Mouse (Mus musculus) limb, embryonic 15.5 days (tissue): Measurements from ENCODE around the gene Fasl. TPM values are rescaled to one million over a fixed set of nuclear protein-coding genes. Genes with fewer than 3 reads are reported as not detected.

Experiments used
- ATAC-seq: fragments of 200-750 bp; cut with Nextera tagmentation; 2 replicates; pipeline ENCODE4 v1.8.0; 2017; ENCODE audit warnings: low read depth, moderate TSS enrichment; ENCODE audit not compliant: insufficient number of reproducible peaks, low FRiP score, low TSS enrichment
- H3K27ac ChIP-seq: fragments of 300-500 bp; sonication (generic); 2 replicates; pipeline ENCODE4 v1.5.1; 2015; ENCODE audit warnings: moderate library complexity, mild to moderate bottlenecking, inconsistent platforms
- H3K27me3 ChIP-seq: fragments of 300-500 bp; sonication (generic); 2 replicates; pipeline ENCODE4 v1.6.1; 2015; ENCODE audit warnings: inconsistent platforms
- H3K36me3 ChIP-seq: fragments of 300-500 bp; sonication (generic); 2 replicates; pipeline ENCODE4 v1.6.1; 2015; ENCODE audit warnings: inconsistent platforms
- H3K4me1 ChIP-seq: fragments of 300-500 bp; sonication (generic); 2 replicates; pipeline ENCODE4 v1.6.1; 2015; ENCODE audit warnings: inconsistent platforms
- H3K4me2 ChIP-seq: fragments of 300-500 bp; sonication (generic); 2 replicates; pipeline ENCODE4 v1.6.1; 2015; ENCODE audit warnings: mild to moderate bottlenecking, inconsistent platforms
- H3K4me3 ChIP-seq: fragments of 300-500 bp; sonication (generic); 2 replicates; pipeline ENCODE4 v1.5.1; 2015; ENCODE audit warnings: mild to moderate bottlenecking, inconsistent platforms
- H3K9ac ChIP-seq: fragments of 300-500 bp; sonication (generic); 2 replicates; pipeline ENCODE4 v1.6.1; 2015; ENCODE audit warnings: inconsistent platforms
- H3K9me3 ChIP-seq: fragments of 300-500 bp; sonication (generic); 2 replicates; pipeline ENCODE4 v1.6.1; 2016; ENCODE audit warnings: inconsistent platforms
- WGBS: fragments of 180-500 bp; shearing (Covaris S2); methylation state at CpG from one replicate; pipeline ENCODE4 v1.1.7; 2015; 5-methylcytosine and 5-hydroxymethylcytosine counted together
- polyA plus RNA-seq: library from polyadenylated mRNA; unstranded; fragments of >200 nt; fragmentation: Nextera tagmentation; extraction: Ambion mirVana; gene quantifications from 2 replicates; pipeline ENCODE4 v1.2.1, GENCODE M21; 2015

Gene Fasl
- polyA plus RNA-seq, 1 experiment from 2014 or later = not detected

- WGBS = 59% methylated on average over 8 of the region's 8 CpGs
Observed at GRCm38 (mm10) chr1:161751311-161751710, 37.0 kb downstream of the Fasl start.

GRCm38 (mm10) chr1:161750471-161751041 is 37.7 kb downstream of the Fasl start:
- WGBS = 70% methylated on average over 8 of the region's 8 CpGs
- Histone ChIP-seq H3K9me3 (no peaks in the 10 kb centered on the region), H3K9ac (no peak overlapping the region), H3K36me3 (no peaks in the 10 kb centered on the region), H3K27ac (no peak overlapping the region), H3K4me2 (no peak overlapping the region), H3K4me3 (no peak overlapping the region), H3K27me3 (no peaks in the 10 kb centered on the region), H3K4me1 (no peaks in the 10 kb centered on the region)
- no peak for ATAC-seq

More at GRCm38 (mm10) chr1:161751311-161751710, 37.0 kb downstream of the Fasl start:
- H3K36me3 ChIP-seq = no peaks in the 10 kb centered on the region
- H3K4me2 ChIP-seq = no peak overlapping the region
- no peaks in the 10 kb centered on the region for H3K9me3 ChIP-seq
- H3K27me3 ChIP-seq = no peaks in the 10 kb centered on the region
- ATAC-seq = no peak
- no peaks in the 10 kb centered on the region for H3K4me1 ChIP-seq
- H3K27ac ChIP-seq = no peak overlapping the region
- no peak overlapping the region for H3K9ac ChIP-seq
- no peak overlapping the region for H3K4me3 ChIP-seq

GRCm38 (mm10) chr1:161748685-161749084 is 39.6 kb downstream of the Fasl start:
- no peaks in the 10 kb centered on the region for H3K36me3 ChIP-seq
- WGBS = 80% methylated on average over 6 of the region's 6 CpGs
- H3K4me2 ChIP-seq = no peak overlapping the region
- H3K9ac ChIP-seq = no peak overlapping the region
- ATAC-seq = no peak
- H3K27me3 ChIP-seq = no peaks in the 10 kb centered on the region
- H3K9me3 ChIP-seq = no peaks in the 10 kb centered on the region
- no peaks in the 10 kb centered on the region for H3K4me1 ChIP-seq
- H3K4me3 ChIP-seq = no peak overlapping the region
- H3K27ac ChIP-seq = no peak overlapping the region

- no peak overlapping the region for H3K9ac ChIP-seq
- no peaks in the 10 kb centered on the region for H3K36me3 ChIP-seq
- WGBS = 43% methylated on average over 8 of the region's 8 CpGs
- no peaks in the 10 kb centered on the region for H3K27me3 ChIP-seq
- no peak overlapping the region for H3K27ac ChIP-seq
- no peak overlapping the region for H3K4me3 ChIP-seq
- no peak overlapping the region for H3K4me2 ChIP-seq
- no peak for ATAC-seq
- no peaks in the 10 kb centered on the region for H3K4me1 ChIP-seq
- no peaks in the 10 kb centered on the region for H3K9me3 ChIP-seq
Observed at GRCm38 (mm10) chr1:161748138-161748537, 40.2 kb downstream of the Fasl start.

- Histone ChIP-seq H3K36me3 (no peaks in the 10 kb centered on the region), H3K4me3 (no peak overlapping the region), H3K4me2 (no peak overlapping the region), H3K9ac (no peak overlapping the region), H3K4me1 (no peaks in the 10 kb centered on the region), H3K27me3 (no peaks in the 10 kb centered on the region), H3K27ac (no peak overlapping the region), H3K9me3 (no peaks in the 10 kb centered on the region)
- WGBS = 81% methylated on average over 25 of the region's 25 CpGs
- ATAC-seq = no peak
Observed at GRCm38 (mm10) chr1:161746542-161747302, 41.6 kb downstream of the Fasl start.

- ATAC-seq = no peak
- Histone ChIP-seq H3K4me3 (no peak overlapping the region), H3K36me3 (no peaks in the 10 kb centered on the region), H3K9ac (no peak overlapping the region), H3K27ac (no peak overlapping the region), H3K4me2 (no peak overlapping the region), H3K27me3 (no peaks in the 10 kb centered on the region), H3K4me1 (no peaks in the 10 kb centered on the region), H3K9me3 (no peaks in the 10 kb centered on the region)
- WGBS = 82% methylated on average over 4 of the region's 4 CpGs
Observed at GRCm38 (mm10) chr1:161744855-161745254, 43.4 kb downstream of the Fasl start.

- Histone ChIP-seq H3K4me2 (no peak overlapping the region), H3K4me1 (no peaks in the 10 kb centered on the region), H3K9ac (no peak overlapping the region), H3K27ac (no peak overlapping the region), H3K9me3 (no peaks in the 10 kb centered on the region), H3K36me3 (no peaks in the 10 kb centered on the region), H3K4me3 (no peak overlapping the region), H3K27me3 (no peaks in the 10 kb centered on the region)
- ATAC-seq = no peak
- 84% methylated on average over 4 of the region's 4 CpGs for WGBS
Observed at GRCm38 (mm10) chr1:161744209-161744608, 44.1 kb downstream of the Fasl start.

GRCm38 (mm10) chr1:161742481-161743267 is 45.6 kb downstream of the Fasl start:
- 85% methylated on average over 16 of the region's 16 CpGs for WGBS
- no peak overlapping the region for H3K4me2 ChIP-seq
- H3K9ac ChIP-seq = no peak overlapping the region
- H3K4me3 ChIP-seq = no peak overlapping the region
- no peak overlapping the region for H3K27ac ChIP-seq
- ATAC-seq = no peak
- H3K27me3 ChIP-seq = no peaks in the 10 kb centered on the region
- H3K4me1 ChIP-seq = no peaks in the 10 kb centered on the region
- H3K9me3 ChIP-seq = no peaks in the 10 kb centered on the region
- no peaks in the 10 kb centered on the region for H3K36me3 ChIP-seq

GRCm38 (mm10) chr1:161736848-161737247 is 51.4 kb downstream of the Fasl start:
- 4% methylated on average over 3 of the region's 3 CpGs for WGBS
- ATAC-seq = no peak
- Histone ChIP-seq H3K4me2 (no peak overlapping the region), H3K36me3 (no peaks in the 10 kb centered on the region), H3K27ac (no peak overlapping the region), H3K27me3 (0 out of 2 replicates have a peak, but pooled peaks cover 3% of the 10 kb centered on the region), H3K4me1 (no peaks in the 10 kb centered on the region), H3K9me3 (no peaks in the 10 kb centered on the region), H3K9ac (no peak overlapping the region), H3K4me3 (no peak overlapping the region)

GRCm38 (mm10) chr1:161736255-161736654 is 52.0 kb downstream of the Fasl start:
- no peaks in the 10 kb centered on the region for H3K36me3 ChIP-seq
- no peaks in the 10 kb centered on the region for H3K9me3 ChIP-seq
- 90% methylated on average over 3 of the region's 3 CpGs for WGBS
- H3K9ac ChIP-seq = no peak overlapping the region
- 0 out of 2 replicates have a peak, but pooled peaks cover 3% of the 10 kb centered on the region for H3K27me3 ChIP-seq
- no peak overlapping the region for H3K4me3 ChIP-seq
- no peak overlapping the region for H3K27ac ChIP-seq
- no peaks in the 10 kb centered on the region for H3K4me1 ChIP-seq
- H3K4me2 ChIP-seq = no peak overlapping the region
- no peak for ATAC-seq

- 0 out of 2 replicates have a peak, but pooled peaks cover 3% of the 10 kb centered on the region for H3K27me3 ChIP-seq
- no peaks in the 10 kb centered on the region for H3K9me3 ChIP-seq
- 60% methylated on average over 11 of the region's 11 CpGs for WGBS
- H3K9ac ChIP-seq = no peak overlapping the region
- no peak for ATAC-seq
- no peak overlapping the region for H3K4me3 ChIP-seq
- H3K27ac ChIP-seq = no peak overlapping the region
- H3K36me3 ChIP-seq = no peaks in the 10 kb centered on the region
- no peak overlapping the region for H3K4me2 ChIP-seq
- no peaks in the 10 kb centered on the region for H3K4me1 ChIP-seq
Observed at GRCm38 (mm10) chr1:161735465-161736046, 52.7 kb downstream of the Fasl start.
